Mouse (Mus musculus): ENCODE data around the gene Specc1.

- TF ChIP-seq CTCF (IDR thresholded peaks at IDR 0.05; ENCODE audit: borderline replicate concordance, extremely low read depth, insufficient read depth, insufficient read length) (no peak), POLR2A (IDR thresholded peaks at IDR 0.05; ENCODE audit: borderline replicate concordance, extremely low read depth, insufficient read depth, insufficient read length, poor library complexity, severe bottlenecking) (no peak)
Measured at GRCm38 (mm10) chr11:62015071-62015654, 58.6 kb downstream of the Specc1 start.
